Mouse (Mus musculus) embryonic fibroblast, embryonic 13.5 days (primary cell): ENCODE measurements around the gene Zfp13. TPM values are rescaled to one million over a fixed set of nuclear protein-coding genes. Genes with fewer than 3 reads are reported as not detected.

ENCODE experiments used
- H3K27ac ChIP-seq: 2 replicates; pipeline ENCODE4 v1.5.1; 2012; ENCODE audit warnings: low read length, control low read depth, inconsistent platforms; ENCODE audit not compliant: insufficient read depth
- H3K4me1 ChIP-seq: 2 replicates; pipeline ENCODE4 v1.6.1; 2011; ENCODE audit warnings: low read length; ENCODE audit not compliant: control insufficient read depth, insufficient read depth
- H3K4me3 ChIP-seq: 2 replicates; pipeline ENCODE4 v1.5.1; 2011; ENCODE audit warnings: mild to moderate bottlenecking, control low read depth, low read length; ENCODE audit not compliant: insufficient read depth
- CTCF ChIP-seq: IDR thresholded peaks from 2 replicates; pipeline ENCODE4 v1.5.1; 2011; ENCODE audit warnings: mild to moderate bottlenecking, control low read depth, low read length, moderate library complexity, borderline replicate concordance; ENCODE audit not compliant: insufficient read depth
- POLR2A ChIP-seq: IDR thresholded peaks from 2 replicates; pipeline ENCODE4 v1.6.1; 2011; ENCODE audit warnings: low read depth, mild to moderate bottlenecking, control low read depth, low read length, moderate library complexity
- polyA plus RNA-seq: library from polyadenylated mRNA; stranded (reverse); fragments of >200 nt; gene quantifications from 2 replicates; pipeline ENCODE4 v1.2.4, GENCODE M21; 2011; ENCODE audit warnings: low read depth; ENCODE audit not compliant: missing spikeins, insufficient read length

Gene Zfp13
- polyA plus RNA-seq: 5.3 and 8.1 TPM in 2 replicates

DNA sequence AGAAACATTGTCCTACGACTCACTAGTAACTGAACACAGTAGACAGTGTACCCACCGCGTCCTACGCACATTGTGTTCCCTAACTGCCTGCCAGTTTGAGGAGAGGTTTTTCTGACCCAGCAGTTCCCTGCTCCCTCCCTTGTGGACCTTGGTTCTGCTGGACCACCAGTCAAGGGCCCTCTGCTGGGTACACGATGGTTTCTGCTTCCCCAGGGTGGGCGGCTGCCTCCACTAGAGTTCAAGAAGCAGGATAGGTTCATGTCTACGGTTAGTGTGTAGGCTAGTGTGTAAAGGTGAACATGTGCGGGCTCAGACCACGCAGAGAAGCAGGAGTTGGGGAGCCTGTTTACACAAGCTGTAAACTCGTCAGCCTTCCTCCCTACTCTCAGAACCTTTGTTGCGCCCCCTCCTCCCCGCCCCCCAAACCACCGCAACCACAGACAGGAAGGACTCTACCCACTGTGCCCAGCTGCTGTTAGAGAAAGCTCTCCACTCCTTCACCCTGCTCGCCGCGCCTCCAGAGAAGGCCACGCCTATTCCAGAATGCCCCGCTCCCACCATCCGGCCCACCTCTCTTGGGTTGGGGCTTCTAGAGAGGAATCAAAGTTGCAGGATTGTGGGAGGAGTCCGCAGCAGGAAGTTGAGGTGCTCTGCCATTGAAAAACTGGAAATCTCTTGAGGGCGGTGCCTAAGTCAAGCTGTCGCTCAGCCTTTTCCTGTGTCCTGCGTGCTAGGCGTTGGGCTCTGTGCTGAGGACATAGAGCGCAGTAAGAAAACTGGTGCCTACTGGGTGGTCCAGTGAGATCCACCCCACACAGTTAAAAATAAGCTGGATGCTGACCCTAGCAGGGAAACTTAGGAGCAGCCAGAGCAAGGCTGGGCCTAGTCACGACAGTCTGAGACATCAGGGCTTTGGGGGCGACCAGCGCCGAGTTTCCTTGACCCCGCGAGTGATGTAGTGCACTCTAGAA is at the start of gene Zfp13:
Gene Zfp13, minus strand, starts transcription at position 906 of the 971 bp plus-strand sequence.
- no peaks in the 10 kb centered on the region for H3K4me1 ChIP-seq

DNA sequence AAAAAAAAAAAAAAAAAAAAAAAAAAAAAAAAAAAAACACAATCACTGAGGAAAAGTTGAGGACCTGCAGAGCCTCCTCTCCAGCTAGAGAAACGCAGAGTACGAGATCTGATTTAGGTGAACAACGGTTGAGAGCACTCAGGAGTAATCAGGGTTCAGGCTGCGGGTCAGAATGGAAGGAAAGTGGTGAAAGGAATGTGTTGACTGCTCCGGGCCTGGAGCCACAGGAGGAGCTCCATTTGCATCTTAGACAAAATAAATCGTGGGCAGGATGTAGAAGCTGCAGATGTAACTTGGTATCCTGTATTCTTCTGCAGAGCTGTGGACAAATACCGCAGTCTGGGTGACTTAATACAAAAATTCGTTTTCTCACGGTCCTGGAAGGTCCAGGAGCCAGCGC is 46.6 kb upstream of the Zfp13 start:
- TF ChIP-seq CTCF (no peak), POLR2A (no peak)
- Histone ChIP-seq H3K27ac (no peak overlapping the region), H3K4me3 (no peak overlapping the region), H3K4me1 (no peaks in the 10 kb centered on the region)

More for the DNA sequence above, at the start of gene Zfp13:
- Histone ChIP-seq H3K4me3 (peak within 1 kb of the TSS; percentile 40), H3K27ac (peak within 1 kb of the TSS; percentile 27; the same call in 1 of the 2 replicates)
- TF ChIP-seq POLR2A: peak; percentile 96
- no peak for TF ChIP-seq CTCF

- no peaks in the 10 kb centered on the region for H3K4me1 ChIP-seq
- H3K27ac ChIP-seq: no peak within 1 kb of the TSS
- peak within 1 kb of the TSS; percentile 31 for H3K4me3 ChIP-seq
- TF ChIP-seq CTCF (no peak), POLR2A (no peak)
Observed at GRCm38 (mm10) chr17:23644613-23645495, 45.6 kb upstream of the Zfp13 start, which contains the start of gene Mmp25. Gene Mmp25 (minus strand): TSS chr17:23645277.

GRCm38 (mm10) chr17:23631241-23631640 is 32.0 kb upstream of the Zfp13 start:
- Histone ChIP-seq H3K4me1 (no peaks in the 10 kb centered on the region), H3K4me3 (no peak overlapping the region), H3K27ac (no peak overlapping the region)
- no peak for TF ChIP-seq POLR2A
- TF ChIP-seq CTCF: no peak

DNA sequence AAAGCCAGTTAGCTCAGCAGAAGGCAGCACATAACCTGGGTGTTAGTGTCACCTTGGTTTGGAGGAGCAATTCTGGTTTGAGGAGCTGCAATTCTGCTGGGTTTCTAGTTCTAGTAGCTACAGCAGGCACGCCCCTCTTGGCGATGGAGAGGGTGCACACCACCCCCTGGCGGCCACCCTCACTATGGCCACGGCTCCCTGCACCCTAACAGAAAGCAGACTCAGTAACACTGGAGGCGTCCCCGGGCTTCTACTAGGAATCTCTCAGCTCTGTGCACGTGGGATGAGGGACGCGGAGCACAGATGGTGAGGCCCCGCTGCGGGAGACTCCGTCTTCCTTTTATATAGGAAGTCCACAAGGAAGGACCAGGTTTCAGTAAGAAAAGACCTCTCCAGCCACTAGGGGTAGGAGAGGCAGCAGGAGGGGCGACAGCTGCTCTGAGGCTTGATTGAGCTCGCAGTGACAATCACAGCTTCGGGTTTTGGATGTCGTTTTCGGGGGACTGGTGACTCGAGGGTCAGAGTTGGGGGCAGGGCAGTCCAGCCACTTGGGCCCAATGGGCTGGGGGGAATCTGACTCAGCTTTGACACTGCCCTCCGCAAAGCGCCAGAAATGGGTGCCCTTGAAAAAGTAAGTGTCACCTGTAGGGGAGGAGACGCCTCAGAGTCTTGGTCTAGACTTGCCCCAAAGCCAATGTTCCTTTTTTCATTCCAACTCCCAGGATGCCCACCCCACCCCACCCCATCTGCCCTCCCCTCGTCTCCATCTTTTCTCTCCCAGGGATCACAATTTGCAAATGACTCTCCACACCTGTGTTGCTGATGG is 31.1 kb upstream of the Zfp13 start:
- Histone ChIP-seq H3K27ac (no peak overlapping the region), H3K4me1 (no peaks in the 10 kb centered on the region), H3K4me3 (no peak overlapping the region)
- TF ChIP-seq POLR2A (no peak), CTCF (peak; percentile 90)

DNA sequence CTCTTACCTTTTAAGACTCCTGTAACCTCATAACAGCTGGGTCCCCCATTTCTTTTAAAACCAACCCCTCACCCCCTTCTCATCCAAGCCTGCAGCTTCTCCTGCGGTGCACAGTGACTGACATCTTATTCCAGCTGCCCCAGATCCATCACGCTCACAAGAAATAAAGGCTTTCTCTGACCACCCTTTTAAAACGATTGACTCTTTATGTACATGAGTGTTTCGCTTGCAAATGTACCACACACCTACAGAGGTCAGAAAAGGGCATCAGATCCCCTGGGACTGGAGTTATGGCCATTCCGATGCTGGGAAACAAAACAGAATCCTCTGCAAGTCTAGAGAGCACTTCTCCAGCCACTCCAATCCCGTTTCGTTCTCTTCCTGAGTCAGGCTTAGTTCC is 28.5 kb upstream of the Zfp13 start:
- H3K4me1 ChIP-seq: no peaks in the 10 kb centered on the region
- no peak overlapping the region for H3K4me3 ChIP-seq
- TF ChIP-seq CTCF (no peak), POLR2A (no peak)
- H3K27ac ChIP-seq: no peak overlapping the region

GRCm38 (mm10) chr17:23620351-23620750 is 21.1 kb upstream of the Zfp13 start:
- no peak overlapping the region for H3K27ac ChIP-seq
- TF ChIP-seq CTCF (no peak), POLR2A (no peak)
- H3K4me3 ChIP-seq: no peak overlapping the region
- H3K4me1 ChIP-seq: no peaks in the 10 kb centered on the region

DNA sequence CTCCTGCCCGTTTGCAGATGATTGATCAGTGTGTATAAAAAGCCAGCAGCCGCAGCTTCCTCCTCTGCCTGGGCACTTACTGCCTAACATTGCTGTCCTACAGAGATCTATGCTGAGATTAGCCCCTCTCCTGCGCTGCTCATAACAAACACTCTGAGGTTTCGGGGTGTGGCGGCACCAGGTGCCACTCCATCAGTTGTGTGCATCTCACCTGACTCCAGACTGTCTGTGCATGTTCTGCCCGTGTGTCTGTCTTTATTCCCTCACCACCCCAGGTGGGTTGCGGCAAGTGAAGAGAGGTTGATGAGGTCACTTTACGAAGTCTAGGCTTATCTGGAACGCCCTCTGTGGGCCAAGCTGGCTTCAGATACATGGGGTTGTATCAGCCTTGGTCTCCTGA is 17.8 kb upstream of the Zfp13 start:
- no peak for TF ChIP-seq POLR2A
- H3K4me1 ChIP-seq: no peaks in the 10 kb centered on the region
- no peak overlapping the region for H3K4me3 ChIP-seq
- H3K27ac ChIP-seq: no peak overlapping the region

GRCm38 (mm10) chr17:23610361-23610800 is 11.1 kb upstream of the Zfp13 start:
- H3K4me1 ChIP-seq: no peaks in the 10 kb centered on the region
- H3K4me3 ChIP-seq: no peak overlapping the region
- peak; percentile 95 for TF ChIP-seq CTCF
- TF ChIP-seq POLR2A: no peak
- no peak overlapping the region for H3K27ac ChIP-seq
